ENCODE assay signal across 8 mouse cellular contexts in the genomic region with DNA sequence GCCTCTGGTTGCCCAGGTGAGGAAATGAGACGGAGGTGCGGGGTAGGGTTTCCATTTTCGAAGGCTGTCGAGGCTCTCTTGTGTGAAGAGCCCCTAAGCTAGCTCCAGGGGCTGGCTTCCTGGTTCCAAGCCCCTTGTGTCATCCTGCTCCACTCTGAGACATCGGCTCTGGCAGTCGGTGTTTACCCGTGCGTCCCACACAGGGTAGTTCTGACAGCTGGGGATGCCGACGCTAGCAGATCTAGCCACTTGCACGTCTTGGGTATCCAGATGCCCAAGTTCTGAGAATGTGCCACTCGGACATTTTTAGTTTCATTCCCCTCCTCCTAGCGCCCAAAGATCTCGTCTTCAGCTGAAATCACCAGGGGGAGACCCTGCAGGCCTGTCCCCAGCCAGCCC. TPM values are rescaled to one million over a fixed set of nuclear protein-coding genes. Genes with fewer than 3 reads are reported as not detected.
DNase-seq lines count a peak whose midpoint lies in the region; ATAC-seq lines count a peak whose summit lies in the region.
"Had no signal": no experiment of that assay in that cellular context is flagged by ENCODE, and none has a peak within 500 bp of the region (broad histone marks: within the 10 kb centered on the region; RNA-seq: fewer than 3 reads in every experiment).

No protein-coding gene starts in this region.

- WGBS in neural tube, embryonic 11.5 days, result 39% methylated on average over 14 of the region's 14 CpGs
- 22% methylated on average over 14 of the region's 14 CpGs for WGBS in forebrain, embryonic 16.5 days
- 31% methylated on average over 14 of the region's 14 CpGs for WGBS in liver, embryonic 13.5 days (ENCODE audit: insufficient replicate concordance)
- 31% methylated on average over 14 of the region's 14 CpGs for WGBS in stomach, embryonic 15.5 days

- H3K4me3 ChIP-seq in neural tube, embryonic 11.5 days (ENCODE audit: low read depth, low read length), result peak overlapping the region; percentile 51
- H3K4me3 ChIP-seq in forebrain, embryonic 16.5 days (replicated peaks; ENCODE audit: low read length), result peak overlapping the region; percentile 95
- peak overlapping the region; percentile 64 for H3K4me3 ChIP-seq in liver, embryonic 13.5 days (replicated peaks)
- peak overlapping the region; percentile 52 for H3K4me3 ChIP-seq in stomach, embryonic 15.5 days (replicated peaks)

- H3K9ac ChIP-seq in neural tube, embryonic 11.5 days (ENCODE audit: low read length), result peak overlapping the region; percentile 73
- H3K9ac ChIP-seq in forebrain, embryonic 16.5 days (replicated peaks; ENCODE audit: low read depth, low read length), result peak overlapping the region; percentile 100
- peak overlapping the region; percentile 73 for H3K9ac ChIP-seq in liver, embryonic 13.5 days
- H3K9ac ChIP-seq in stomach, embryonic 15.5 days, result no peak overlapping the region

- peaks cover 30% of the 10 kb centered on the region for H3K27me3 ChIP-seq in neural tube, embryonic 11.5 days (ENCODE audit: control insufficient read depth, insufficient read depth, low read length)
- peaks cover 28% of the 10 kb centered on the region for H3K27me3 ChIP-seq in forebrain, embryonic 16.5 days (replicated peaks; ENCODE audit: control insufficient read depth, insufficient read depth, low read length)
- peaks cover 79% of the 10 kb centered on the region for H3K27me3 ChIP-seq in liver, embryonic 13.5 days
- peaks cover 39% of the 10 kb centered on the region for H3K27me3 ChIP-seq in stomach, embryonic 15.5 days (replicated peaks)

- DNase-seq in neural tube, embryonic 11.5 days (ENCODE audit: low spot score), result no peak
- DNase-seq in neural tube, embryonic 10.5 days (ENCODE audit: extremely low spot score, low spot score), result no peak
- DNase-seq in liver, embryonic 13.5 days, result no peak
- DNase-seq in thymus, postnatal 0 days (ENCODE audit: low spot score), result no peak

- H3K4me2 ChIP-seq in neural tube, embryonic 11.5 days (ENCODE audit: low read depth), result peak overlapping the region; percentile 62
- H3K4me2 ChIP-seq in forebrain, embryonic 16.5 days (ENCODE audit: low read length), result peak overlapping the region; percentile 59
- peak overlapping the region; percentile 98 for H3K4me2 ChIP-seq in liver, embryonic 13.5 days
- peak overlapping the region; percentile 98 for H3K4me2 ChIP-seq in stomach, embryonic 15.5 days

- H3K9me3 ChIP-seq in neural tube, embryonic 11.5 days (ENCODE audit: control insufficient read depth, low read length), result no peaks in the 10 kb centered on the region
- H3K9me3 ChIP-seq in forebrain, embryonic 16.5 days (ENCODE audit: control insufficient read depth, low read length), result no peaks in the 10 kb centered on the region
- no peaks in the 10 kb centered on the region for H3K9me3 ChIP-seq in liver, embryonic 13.5 days (replicated peaks)
- no peaks in the 10 kb centered on the region for H3K9me3 ChIP-seq in stomach, embryonic 15.5 days

- peaks cover 2% of the 10 kb centered on the region; the same call in 1 of the 2 replicates for H3K36me3 ChIP-seq in neural tube, embryonic 11.5 days (ENCODE audit: control insufficient read depth, insufficient read depth, low read length)
- peaks cover 10% of the 10 kb centered on the region for H3K36me3 ChIP-seq in forebrain, embryonic 16.5 days (ENCODE audit: control insufficient read depth, insufficient read depth)
- H3K36me3 ChIP-seq in liver, embryonic 13.5 days, result no peaks in the 10 kb centered on the region
- H3K36me3 ChIP-seq in stomach, embryonic 15.5 days, result no peaks in the 10 kb centered on the region

- no peak overlapping the region for H3K27ac ChIP-seq in neural tube, embryonic 11.5 days (ENCODE audit: low read depth, low read length)
- peak overlapping the region; percentile 94 for H3K27ac ChIP-seq in forebrain, embryonic 16.5 days (ENCODE audit: low read length)
- no peak overlapping the region for H3K27ac ChIP-seq in liver, embryonic 13.5 days
- no peak overlapping the region for H3K27ac ChIP-seq in stomach, embryonic 15.5 days

- no peak for ATAC-seq in neural tube, embryonic 11.5 days (ENCODE audit: insufficient read depth, low FRiP score, low TSS enrichment)
- peak; percentile 18 for ATAC-seq in forebrain, embryonic 16.5 days
- ATAC-seq in liver, embryonic 13.5 days (ENCODE audit: low read depth), result no peak
- ATAC-seq in stomach, embryonic 15.5 days (ENCODE audit: insufficient read depth, low FRiP score, low read depth), result no peak
- ATAC-seq in erythroid progenitor cell, adult 5-6 weeks (replicated peaks; ENCODE audit: low FRiP score, poor library complexity, severe bottlenecking), result no peak

- H3K4me1 ChIP-seq in neural tube, embryonic 11.5 days (ENCODE audit: control insufficient read depth, insufficient read depth, low read length), result 0 out of 2 replicates have a peak, but pooled peaks cover 2% of the 10 kb centered on the region
- H3K4me1 ChIP-seq in forebrain, embryonic 16.5 days (replicated peaks; ENCODE audit: control insufficient read depth, insufficient read depth, low read length), result peaks cover 28% of the 10 kb centered on the region
- H3K4me1 ChIP-seq in liver, embryonic 13.5 days (replicated peaks), result peaks cover 38% of the 10 kb centered on the region
- peaks cover 22% of the 10 kb centered on the region for H3K4me1 ChIP-seq in stomach, embryonic 15.5 days

RNA-seq across cellular contexts. Expression of gene Rtn2, which starts 1.0 kb away (rescaled TPM):
- 58.2 and 60.2 TPM in 2 replicates for polyA plus RNA-seq in neural tube, embryonic 11.5 days (2014; fragmentation: Nextera tagmentation; extraction: Ambion mirVana)
- polyA plus RNA-seq in forebrain, embryonic 16.5 days (2015; fragmentation: Nextera tagmentation; extraction: Ambion mirVana), result 127 and 128 TPM in 2 replicates
- polyA plus RNA-seq in liver, embryonic 13.5 days (2015; fragmentation: Nextera tagmentation; extraction: Ambion mirVana), result 4.0 and 4.1 TPM in 2 replicates
- polyA plus RNA-seq in stomach, embryonic 15.5 days (2015; fragmentation: Nextera tagmentation; extraction: Ambion mirVana), result 10.6 and 13.9 TPM in 2 replicates
- 4.0 TPM in 1 of 2 replicates, not detected in the other for total RNA-seq in erythroid progenitor cell, adult 5-6 weeks (2015; ENCODE audit: low replicate concordance)
- not detected in 2 replicates for total RNA-seq in erythroid progenitor cell, adult 5-6 weeks (2017; ENCODE audit: low replicate concordance)
- 1.6 and 2.2 TPM in 2 replicates for polyA plus RNA-seq in thymus, postnatal 0 days (2015; fragmentation: Nextera tagmentation; extraction: Ambion mirVana)
- total RNA-seq: megakaryocyte-erythroid progenitor cell, adult 5-6 weeks had no signal

RNA-seq across cellular contexts. Expression of gene Ppm1n, which starts 3.5 kb away (rescaled TPM):
- polyA plus RNA-seq in neural tube, embryonic 11.5 days (2014; fragmentation: Nextera tagmentation; extraction: Ambion mirVana), result not detected in 2 replicates
- 0.39 and 0.61 TPM in 2 replicates for polyA plus RNA-seq in forebrain, embryonic 16.5 days (2015; fragmentation: Nextera tagmentation; extraction: Ambion mirVana)
- polyA plus RNA-seq in liver, embryonic 13.5 days (2015; fragmentation: Nextera tagmentation; extraction: Ambion mirVana), result not detected in 2 replicates
- 0.21 and 0.33 TPM in 2 replicates for polyA plus RNA-seq in stomach, embryonic 15.5 days (2015; fragmentation: Nextera tagmentation; extraction: Ambion mirVana)
- not detected in 2 replicates for total RNA-seq in erythroid progenitor cell, adult 5-6 weeks (2015; ENCODE audit: low replicate concordance)
- total RNA-seq in erythroid progenitor cell, adult 5-6 weeks (2017; ENCODE audit: low replicate concordance), result not detected in 2 replicates
- 0.27 and 0.30 TPM in 2 replicates for polyA plus RNA-seq in thymus, postnatal 0 days (2015; fragmentation: Nextera tagmentation; extraction: Ambion mirVana)
- total RNA-seq: megakaryocyte-erythroid progenitor cell, adult 5-6 weeks had no signal

RNA-seq across cellular contexts. Expression of gene Vasp, which starts 11.8 kb away (rescaled TPM):
- polyA plus RNA-seq in neural tube, embryonic 11.5 days (2014; fragmentation: Nextera tagmentation; extraction: Ambion mirVana), result 54.6 and 57.6 TPM in 2 replicates
- polyA plus RNA-seq in forebrain, embryonic 16.5 days (2015; fragmentation: Nextera tagmentation; extraction: Ambion mirVana), result 38.0 and 40.3 TPM in 2 replicates
- 45.6 and 46.7 TPM in 2 replicates for polyA plus RNA-seq in liver, embryonic 13.5 days (2015; fragmentation: Nextera tagmentation; extraction: Ambion mirVana)
- 106 and 111 TPM in 2 replicates for polyA plus RNA-seq in stomach, embryonic 15.5 days (2015; fragmentation: Nextera tagmentation; extraction: Ambion mirVana)
- total RNA-seq in erythroid progenitor cell, adult 5-6 weeks (2015; ENCODE audit: low replicate concordance), result 34.0 and 58.7 TPM in 2 replicates
- 17.9 and 26.7 TPM in 2 replicates for total RNA-seq in erythroid progenitor cell, adult 5-6 weeks (2017; ENCODE audit: low replicate concordance)
- polyA plus RNA-seq in thymus, postnatal 0 days (2015; fragmentation: Nextera tagmentation; extraction: Ambion mirVana), result 74.3 and 75.3 TPM in 2 replicates

RNA-seq across cellular contexts. Expression of gene Fosb, which starts 26.4 kb away (rescaled TPM):
- 0.07 TPM in 1 of 2 replicates, not detected in the other for polyA plus RNA-seq in neural tube, embryonic 11.5 days (2014; fragmentation: Nextera tagmentation; extraction: Ambion mirVana)
- 0.05 and 0.10 TPM in 2 replicates for polyA plus RNA-seq in forebrain, embryonic 16.5 days (2015; fragmentation: Nextera tagmentation; extraction: Ambion mirVana)
- polyA plus RNA-seq in liver, embryonic 13.5 days (2015; fragmentation: Nextera tagmentation; extraction: Ambion mirVana), result 0.03 TPM in 1 of 2 replicates, not detected in the other
- polyA plus RNA-seq in stomach, embryonic 15.5 days (2015; fragmentation: Nextera tagmentation; extraction: Ambion mirVana), result 0.12 and 0.17 TPM in 2 replicates
- 6.3 and 7.9 TPM in 2 replicates for total RNA-seq in erythroid progenitor cell, adult 5-6 weeks (2015; ENCODE audit: low replicate concordance)
- 1.3 and 3.3 TPM in 2 replicates for total RNA-seq in erythroid progenitor cell, adult 5-6 weeks (2017; ENCODE audit: low replicate concordance)
- 0.19 and 0.21 TPM in 2 replicates for polyA plus RNA-seq in thymus, postnatal 0 days (2015; fragmentation: Nextera tagmentation; extraction: Ambion mirVana)

RNA-seq across cellular contexts. Expression of gene Opa3, which starts 55.3 kb away (rescaled TPM):
- polyA plus RNA-seq in neural tube, embryonic 11.5 days (2014; fragmentation: Nextera tagmentation; extraction: Ambion mirVana), result 43.7 and 45.9 TPM in 2 replicates
- polyA plus RNA-seq in forebrain, embryonic 16.5 days (2015; fragmentation: Nextera tagmentation; extraction: Ambion mirVana), result 43.5 and 43.8 TPM in 2 replicates
- 17.3 and 18.8 TPM in 2 replicates for polyA plus RNA-seq in liver, embryonic 13.5 days (2015; fragmentation: Nextera tagmentation; extraction: Ambion mirVana)
- 32.3 and 34.5 TPM in 2 replicates for polyA plus RNA-seq in stomach, embryonic 15.5 days (2015; fragmentation: Nextera tagmentation; extraction: Ambion mirVana)
- total RNA-seq in erythroid progenitor cell, adult 5-6 weeks (2015; ENCODE audit: low replicate concordance), result 19.8 and 25.6 TPM in 2 replicates
- total RNA-seq in erythroid progenitor cell, adult 5-6 weeks (2017; ENCODE audit: low replicate concordance), result 20.0 and 22.7 TPM in 2 replicates
- 25.4 and 25.7 TPM in 2 replicates for polyA plus RNA-seq in thymus, postnatal 0 days (2015; fragmentation: Nextera tagmentation; extraction: Ambion mirVana)
